Comparison of ENCODE assay signal across 8 mouse cellular contexts in the genomic region with DNA sequence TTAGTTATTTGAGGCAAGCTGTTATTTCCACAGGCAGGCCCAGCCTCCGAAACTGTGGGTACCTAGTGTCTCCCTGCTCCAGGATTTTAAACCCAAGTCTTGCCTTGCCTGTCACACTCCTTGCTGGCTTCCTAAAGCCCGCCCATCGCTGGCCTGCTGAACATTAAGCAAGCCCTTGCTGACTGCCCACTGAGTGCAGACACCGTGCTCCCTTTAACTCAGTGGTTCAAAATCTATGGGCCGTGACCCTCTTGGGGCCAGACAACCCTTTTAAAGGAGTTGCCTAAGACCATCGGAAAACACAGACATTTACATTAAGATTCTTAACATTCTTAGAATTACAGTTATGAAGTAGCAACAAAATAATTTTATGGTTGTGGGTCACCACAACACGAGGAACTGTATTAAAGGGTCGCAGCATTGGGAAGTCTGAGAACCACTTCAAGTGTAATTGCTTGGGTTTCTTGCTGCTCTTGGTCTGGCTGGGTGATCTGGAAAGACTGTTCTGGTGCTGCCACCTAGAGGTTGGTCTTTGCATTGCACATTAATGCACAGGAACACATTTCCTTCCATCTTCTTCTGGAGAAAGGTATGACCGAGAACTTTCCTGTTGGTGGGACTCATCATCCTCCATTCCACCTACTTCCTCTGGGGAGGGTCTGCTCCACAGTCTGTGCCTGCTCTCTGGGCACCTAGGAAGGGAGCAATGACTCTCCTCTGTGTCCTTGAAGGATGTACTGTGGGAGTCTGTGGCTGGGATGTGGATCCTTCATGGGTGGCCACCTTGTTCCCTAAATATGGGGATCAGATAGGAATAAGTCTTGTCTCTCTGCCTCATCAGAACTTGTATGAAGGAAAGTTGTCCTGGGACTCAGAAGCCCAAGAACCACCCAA. TPM values are rescaled to one million over a fixed set of nuclear protein-coding genes. Genes with fewer than 3 reads are reported as not detected.
DNase-seq lines count a peak whose midpoint lies in the region; ATAC-seq and TF ChIP-seq lines count a peak whose summit lies in the region.

No protein-coding gene starts in this region.

- peak overlapping the region; percentile 45 for H3K27ac ChIP-seq in kidney, embryonic 15.5 days
- H3K27ac ChIP-seq in liver, embryonic 11.5 days (ENCODE audit: low read depth, low read length) = no peak overlapping the region
- H3K27ac ChIP-seq in neural tube, embryonic 15.5 days (replicated peaks) = no peak overlapping the region

- peak; percentile 61 for ATAC-seq in granulocyte monocyte progenitor cell, adult 5-6 weeks (replicated peaks; ENCODE audit: poor library complexity, severe bottlenecking)
- peak; percentile 80 for ATAC-seq in kidney, embryonic 15.5 days (replicated peaks; ENCODE audit: low FRiP score)
- ATAC-seq in liver, embryonic 11.5 days (replicated peaks; ENCODE audit: low FRiP score) = no peak
- peak; percentile 57; the same call in 1 of the 2 replicates for ATAC-seq in neural tube, embryonic 15.5 days (ENCODE audit: low FRiP score)

- no peak overlapping the region for H3K4me3 ChIP-seq in C2C12 (ENCODE audit: insufficient read depth, poor library complexity, severe bottlenecking)
- no peak overlapping the region for H3K4me3 ChIP-seq in kidney, embryonic 15.5 days (replicated peaks)
- no peak overlapping the region for H3K4me3 ChIP-seq in liver, embryonic 11.5 days (ENCODE audit: low read depth, low read length)
- H3K4me3 ChIP-seq in neural tube, embryonic 15.5 days (replicated peaks) = no peak overlapping the region

- peak; percentile 38 for DNase-seq in adrenal gland, adult 8-10 months
- DNase-seq in embryo, embryonic 11.5 days (ENCODE audit: low read depth, low spot score) = peak; percentile 62
- DNase-seq in liver, embryonic 11.5 days (ENCODE audit: low spot score) = peak; percentile 66
- DNase-seq in testis, postnatal 14 days (ENCODE audit: low spot score) = peak; percentile 67

- no peaks in the 10 kb centered on the region for H3K79me3 ChIP-seq in C2C12 (ENCODE audit: low read depth)

- peaks cover 12% of the 10 kb centered on the region; the same call in 1 of the 2 replicates for H3K4me1 ChIP-seq in kidney, embryonic 15.5 days
- no peaks in the 10 kb centered on the region for H3K4me1 ChIP-seq in liver, embryonic 11.5 days (replicated peaks; ENCODE audit: control insufficient read depth, insufficient read depth, low read length)
- H3K4me1 ChIP-seq in neural tube, embryonic 15.5 days = no peaks in the 10 kb centered on the region; the same call in 1 of the 2 replicates

- H3K9ac ChIP-seq in kidney, embryonic 15.5 days = no peak overlapping the region
- no peak overlapping the region for H3K9ac ChIP-seq in liver, embryonic 11.5 days (ENCODE audit: low read depth, low read length)
- no peak overlapping the region for H3K9ac ChIP-seq in neural tube, embryonic 15.5 days (replicated peaks)

- H3K27me3 ChIP-seq in C2C12 (ENCODE audit: control insufficient read depth, insufficient read depth, insufficient read length) = no peaks in the 10 kb centered on the region
- no peaks in the 10 kb centered on the region for H3K27me3 ChIP-seq in kidney, embryonic 15.5 days
- no peaks in the 10 kb centered on the region for H3K27me3 ChIP-seq in liver, embryonic 11.5 days (replicated peaks; ENCODE audit: control insufficient read depth, insufficient read depth, low read length)
- H3K27me3 ChIP-seq in neural tube, embryonic 15.5 days (replicated peaks) = no peaks in the 10 kb centered on the region

- H3K4me2 ChIP-seq in kidney, embryonic 15.5 days = no peak overlapping the region
- H3K4me2 ChIP-seq in liver, embryonic 11.5 days = no peak overlapping the region
- no peak overlapping the region for H3K4me2 ChIP-seq in neural tube, embryonic 15.5 days

- no peaks in the 10 kb centered on the region for H3K79me2 ChIP-seq in C2C12 (ENCODE audit: control insufficient read depth, insufficient read depth)

- no peak overlapping the region for H3ac ChIP-seq in C2C12 (ENCODE audit: control insufficient read depth, insufficient read length, low read depth)

- no peaks in the 10 kb centered on the region for H3K36me3 ChIP-seq in C2C12 (ENCODE audit: control insufficient read depth, insufficient read depth)
- no peaks in the 10 kb centered on the region for H3K36me3 ChIP-seq in kidney, embryonic 15.5 days
- no peaks in the 10 kb centered on the region for H3K36me3 ChIP-seq in liver, embryonic 11.5 days (ENCODE audit: control insufficient read depth, insufficient read depth, low read length)
- H3K36me3 ChIP-seq in neural tube, embryonic 15.5 days = no peaks in the 10 kb centered on the region

- WGBS in kidney, embryonic 15.5 days = 23% methylated on average over 9 of the region's 9 CpGs
- 50% methylated on average over 9 of the region's 9 CpGs for WGBS in liver, embryonic 11.5 days
- 52% methylated on average over 9 of the region's 9 CpGs for WGBS in neural tube, embryonic 15.5 days

- H3K9me3 ChIP-seq in kidney, embryonic 15.5 days (replicated peaks) = no peaks in the 10 kb centered on the region
- no peaks in the 10 kb centered on the region for H3K9me3 ChIP-seq in liver, embryonic 11.5 days (ENCODE audit: control insufficient read depth, low read length)
- no peaks in the 10 kb centered on the region for H3K9me3 ChIP-seq in neural tube, embryonic 15.5 days (replicated peaks)

- peak; percentile 65 for TF ChIP-seq CTCF in C2C12 (IDR thresholded peaks at IDR 0.05; ENCODE audit: control insufficient read depth, insufficient read depth, insufficient read length)

TF ChIP-seq in C2C12, 6 proteins besides CTCF, POLR2A, EP300 and RAD21:
- TF ChIP-seq MYOD1 (IDR thresholded peaks at IDR 0.05; ENCODE audit: control insufficient read depth, insufficient read length, low read depth) = no peak
- no peak for TF ChIP-seq MAX (IDR thresholded peaks at IDR 0.05)
- TF ChIP-seq FOSL1 (IDR thresholded peaks at IDR 0.05; ENCODE audit: insufficient read depth, low read length, poor library complexity, severe bottlenecking) = no peak
- no peak for TF ChIP-seq CEBPB (IDR thresholded peaks at IDR 0.05; ENCODE audit: low read depth)
- TF ChIP-seq MYOG (IDR thresholded peaks at IDR 0.05; ENCODE audit: control insufficient read depth, extremely low read depth, insufficient read length) = no peak

RNA-seq across cellular contexts. Expression of a gene that starts 31.0 kb away (rescaled TPM):
- 358 TPM for polyA plus RNA-seq in C2C12 (2012; fragmentation: generic; extraction: Trizol)
- 10 to 100 TPM; 82.7 to 88.0 (median 86.2) TPM for total RNA-seq in adrenal gland, adult 8-10 months (2022)
- 97.0 and 127 TPM in 2 replicates for total RNA-seq in granulocyte monocyte progenitor cell, adult 5-6 weeks (2014; fragmentation: Nextera tagmentation)
- 74.4 and 109 TPM in 2 replicates for total RNA-seq in granulocyte monocyte progenitor cell, adult 5-6 weeks (2017)
- 175 and 183 TPM in 2 replicates for polyA plus RNA-seq in kidney, embryonic 15.5 days (2015; fragmentation: Nextera tagmentation; extraction: Ambion mirVana)
- 272 and 328 TPM in 2 replicates for polyA plus RNA-seq in liver, embryonic 11.5 days (2014; fragmentation: Nextera tagmentation; extraction: Ambion mirVana)
- polyA plus RNA-seq in neural tube, embryonic 15.5 days (2015; fragmentation: Nextera tagmentation; extraction: Ambion mirVana) = 136 and 143 TPM in 2 replicates

RNA-seq across cellular contexts. Expression of a gene that starts 31.4 kb away (rescaled TPM):
- polyA plus RNA-seq in C2C12 (2012; fragmentation: generic; extraction: Trizol) = 15.7 TPM
- total RNA-seq in adrenal gland, adult 8-10 months (2022) = 10 to 100 TPM; 20.3 to 23.9 (median 23.2) TPM
- 11.8 and 20.1 TPM in 2 replicates for total RNA-seq in granulocyte monocyte progenitor cell, adult 5-6 weeks (2014; fragmentation: Nextera tagmentation)
- 11.8 and 15.4 TPM in 2 replicates for total RNA-seq in granulocyte monocyte progenitor cell, adult 5-6 weeks (2017)
- polyA plus RNA-seq in kidney, embryonic 15.5 days (2015; fragmentation: Nextera tagmentation; extraction: Ambion mirVana) = 44.2 and 46.0 TPM in 2 replicates
- polyA plus RNA-seq in liver, embryonic 11.5 days (2014; fragmentation: Nextera tagmentation; extraction: Ambion mirVana) = 44.5 and 48.8 TPM in 2 replicates
- 19.1 and 19.9 TPM in 2 replicates for polyA plus RNA-seq in neural tube, embryonic 15.5 days (2015; fragmentation: Nextera tagmentation; extraction: Ambion mirVana)
